Mouse (Mus musculus): Measurements from ENCODE around the gene Il18.

- TF ChIP-seq CTCF (IDR thresholded peaks at IDR 0.05; ENCODE audit: borderline replicate concordance, insufficient read depth, low read length) (no peak), POLR2A (IDR thresholded peaks at IDR 0.05; ENCODE audit: low read depth, low read length) (no peak)
Observed at GRCm38 (mm10) chr9:50507570-50507969, 47.1 kb upstream of the Il18 start.

Measured in embryonic fibroblast, embryonic 13.5 days (primary cell).